Mouse (Mus musculus) cerebellum, adult 2 months (tissue): ENCODE results near the gene Foxp1.

Experiments used
- CTCF ChIP-seq: fragments of 200-500 bp; IDR thresholded peaks from 2 replicates; pipeline ENCODE4 v1.5.1; 2011; ENCODE audit warnings: low read depth, mild to moderate bottlenecking, control low read depth, low read length, moderate library complexity, borderline replicate concordance; ENCODE audit not compliant: insufficient read depth
- POLR2A ChIP-seq: fragments of 200-500 bp; IDR thresholded peaks from 2 replicates; pipeline ENCODE4 v1.6.1; 2011; ENCODE audit warnings: low read length, control low read depth, borderline replicate concordance; ENCODE audit not compliant: insufficient read depth

DNA sequence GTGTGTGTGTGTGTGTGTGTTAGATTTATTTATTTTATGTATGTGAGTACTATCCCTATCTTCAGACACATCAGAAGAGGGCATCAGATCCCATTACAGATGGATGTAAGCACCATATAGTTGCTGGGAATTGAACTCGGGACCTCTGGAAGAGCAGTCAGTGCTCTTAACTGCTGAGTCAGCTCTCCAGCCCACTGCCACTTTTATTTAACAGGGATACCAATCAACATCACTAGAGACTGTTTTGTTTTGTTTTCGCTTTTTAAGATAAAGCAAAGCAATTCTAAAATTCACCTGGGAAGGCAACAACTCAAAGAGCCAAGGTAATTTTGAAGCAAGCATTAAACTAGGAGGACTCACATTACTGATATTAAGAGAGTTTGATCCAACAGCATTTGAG lies 23.9 kb upstream of the Foxp1 start:
- TF ChIP-seq CTCF (no peak), POLR2A (no peak)
